Mouse (Mus musculus) midbrain, embryonic 13.5 days (tissue): ENCODE results near the gene Arntl. TPM values are rescaled to one million over a fixed set of nuclear protein-coding genes. Genes with fewer than 3 reads are reported as not detected.

Experiments
- ATAC-seq: fragments of 200-750 bp; cut with Nextera tagmentation; 2 replicates; pipeline ENCODE4 v1.8.0; 2017; ENCODE audit warnings: mild to moderate bottlenecking, moderate TSS enrichment, moderate library complexity
- H3K27ac ChIP-seq: fragments of 300-500 bp; sonication (generic); 2 replicates; pipeline ENCODE4 v1.5.1; 2015; ENCODE audit warnings: inconsistent platforms, mild to moderate bottlenecking, moderate library complexity
- H3K27me3 ChIP-seq: fragments of 300-500 bp; sonication (generic); 2 replicates; pipeline ENCODE4 v1.6.1; 2015; ENCODE audit warnings: mild to moderate bottlenecking, inconsistent platforms
- H3K36me3 ChIP-seq: fragments of 300-500 bp; sonication (generic); 2 replicates; pipeline ENCODE4 v1.6.1; 2015; ENCODE audit warnings: mild to moderate bottlenecking, inconsistent platforms
- H3K4me1 ChIP-seq: fragments of 300-500 bp; sonication (generic); replicated peaks from 2 replicates; pipeline ENCODE4 v1.6.1; 2015; ENCODE audit warnings: inconsistent platforms
- H3K4me2 ChIP-seq: fragments of 300-500 bp; sonication (generic); replicated peaks from 2 replicates; pipeline ENCODE4 v1.6.1; 2015; ENCODE audit warnings: moderate library complexity, mild to moderate bottlenecking, inconsistent platforms
- H3K4me3 ChIP-seq: fragments of 300-500 bp; sonication (generic); replicated peaks from 2 replicates; pipeline ENCODE4 v1.5.1; 2015; ENCODE audit warnings: mild to moderate bottlenecking, inconsistent platforms
- H3K9ac ChIP-seq: fragments of 300-500 bp; sonication (generic); replicated peaks from 2 replicates; pipeline ENCODE4 v1.6.1; 2015; ENCODE audit warnings: mild to moderate bottlenecking, inconsistent platforms
- H3K9me3 ChIP-seq: fragments of 300-500 bp; sonication (generic); 2 replicates; pipeline ENCODE4 v1.6.1; 2016; ENCODE audit warnings: mild to moderate bottlenecking, inconsistent platforms
- WGBS: fragments of 180-500 bp; shearing (Covaris S2); methylation state at CpG from one replicate; pipeline ENCODE4 v1.1.7; 2015; 5-methylcytosine and 5-hydroxymethylcytosine counted together
- polyA plus RNA-seq: library from polyadenylated mRNA; unstranded; fragments of >200 nt; fragmentation: Nextera tagmentation; extraction: Ambion mirVana; gene quantifications from 2 replicates; pipeline ENCODE4 v1.2.1, GENCODE M21; 2015

Arntl gene
- polyA plus RNA-seq, 1 experiment from 2014 or later, result 9.4 TPM

GRCm38 (mm10) chr7:113278493-113278892 lies 71.2 kb downstream of the Arntl start:
- no peak for ATAC-seq
- Histone ChIP-seq H3K27me3 (no peaks in the 10 kb centered on the region), H3K9me3 (no peaks in the 10 kb centered on the region), H3K4me3 (no peak overlapping the region), H3K27ac (no peak overlapping the region), H3K4me1 (no peaks in the 10 kb centered on the region), H3K9ac (no peak overlapping the region), H3K4me2 (no peak overlapping the region), H3K36me3 (peaks cover 6% of the 10 kb centered on the region)
- 82% methylated on average over 3 of the region's 4 CpGs for WGBS

- H3K4me1 ChIP-seq, result no peaks in the 10 kb centered on the region
- no peak overlapping the region for H3K4me2 ChIP-seq
- no peak for ATAC-seq
Measured at GRCm38 (mm10) chr7:113279246-113279645, 72.0 kb downstream of the Arntl start.

GRCm38 (mm10) chr7:113285405-113285804 lies 78.1 kb downstream of the Arntl start:
- H3K27ac ChIP-seq, result no peak overlapping the region
- H3K4me1 ChIP-seq, result no peaks in the 10 kb centered on the region
- H3K27me3 ChIP-seq, result no peaks in the 10 kb centered on the region
- H3K4me3 ChIP-seq, result no peak overlapping the region
- 85% methylated on average over 2 of the region's 2 CpGs for WGBS
- H3K36me3 ChIP-seq, result peaks cover 15% of the 10 kb centered on the region
- H3K9me3 ChIP-seq, result no peaks in the 10 kb centered on the region
- H3K9ac ChIP-seq, result no peak overlapping the region
- no peak overlapping the region for H3K4me2 ChIP-seq
- no peak for ATAC-seq

More at GRCm38 (mm10) chr7:113279246-113279645, 72.0 kb downstream of the Arntl start:
- Histone ChIP-seq H3K4me3 (no peak overlapping the region), H3K9me3 (no peaks in the 10 kb centered on the region), H3K9ac (no peak overlapping the region), H3K27me3 (no peaks in the 10 kb centered on the region), H3K27ac (no peak overlapping the region), H3K36me3 (peaks cover 10% of the 10 kb centered on the region)
- WGBS, result 77% methylated on average over 2 of the region's 2 CpGs

GRCm38 (mm10) chr7:113289211-113289610 lies 81.9 kb downstream of the Arntl start:
- Histone ChIP-seq H3K9ac (no peak overlapping the region), H3K9me3 (no peaks in the 10 kb centered on the region), H3K4me1 (no peaks in the 10 kb centered on the region), H3K27ac (no peak overlapping the region), H3K36me3 (peaks cover 7% of the 10 kb centered on the region; the same call in 1 of the 2 replicates), H3K27me3 (no peaks in the 10 kb centered on the region), H3K4me3 (no peak overlapping the region), H3K4me2 (no peak overlapping the region)
- WGBS, result 95% methylated on average over 1 of the region's 1 CpGs
- ATAC-seq, result no peak

- Histone ChIP-seq H3K9me3 (no peaks in the 10 kb centered on the region), H3K36me3 (peaks cover 7% of the 10 kb centered on the region; the same call in 1 of the 2 replicates), H3K9ac (no peak overlapping the region), H3K4me1 (peaks cover 11% of the 10 kb centered on the region), H3K4me2 (no peak overlapping the region), H3K4me3 (no peak overlapping the region), H3K27ac (no peak overlapping the region), H3K27me3 (no peaks in the 10 kb centered on the region)
- WGBS, result 81% methylated on average over 5 of the region's 5 CpGs
- ATAC-seq, result no peak
Measured at GRCm38 (mm10) chr7:113291741-113292140, 84.5 kb downstream of the Arntl start.

- 83% methylated on average over 4 of the region's 4 CpGs for WGBS
- Histone ChIP-seq H3K4me2 (no peak overlapping the region), H3K9me3 (no peaks in the 10 kb centered on the region), H3K4me3 (no peak overlapping the region), H3K27ac (no peak overlapping the region), H3K4me1 (peaks cover 14% of the 10 kb centered on the region), H3K27me3 (no peaks in the 10 kb centered on the region), H3K36me3 (peaks cover 7% of the 10 kb centered on the region; the same call in 1 of the 2 replicates), H3K9ac (no peak overlapping the region)
- no peak for ATAC-seq
Measured at GRCm38 (mm10) chr7:113292193-113292592, 84.9 kb downstream of the Arntl start.

GRCm38 (mm10) chr7:113294598-113294997 lies 87.3 kb downstream of the Arntl start:
- Histone ChIP-seq H3K4me2 (no peak overlapping the region), H3K27me3 (no peaks in the 10 kb centered on the region), H3K27ac (no peak overlapping the region), H3K4me1 (peaks cover 15% of the 10 kb centered on the region), H3K4me3 (no peak overlapping the region), H3K9me3 (0 out of 2 replicates have a peak, but pooled peaks cover 2% of the 10 kb centered on the region), H3K9ac (no peak overlapping the region), H3K36me3 (peaks cover 10% of the 10 kb centered on the region; the same call in 1 of the 2 replicates)
- WGBS, result 91% methylated on average over 6 of the region's 6 CpGs
- ATAC-seq, result no peak

- H3K27me3 ChIP-seq, result no peaks in the 10 kb centered on the region
- H3K36me3 ChIP-seq, result peaks cover 10% of the 10 kb centered on the region; the same call in 1 of the 2 replicates
- H3K9ac ChIP-seq, result 0 out of 2 replicates have a peak overlapping the region, but pooled peaks have one; percentile 16
- H3K4me3 ChIP-seq, result no peak overlapping the region
- H3K4me2 ChIP-seq, result 0 out of 2 replicates have a peak overlapping the region, but pooled peaks have one; percentile 7
- peak; percentile 17; the same call in 1 of the 2 replicates for ATAC-seq
- WGBS, result 40% methylated on average over 17 of the region's 17 CpGs
- peaks cover 15% of the 10 kb centered on the region for H3K4me1 ChIP-seq
- 0 out of 2 replicates have a peak, but pooled peaks cover 2% of the 10 kb centered on the region for H3K9me3 ChIP-seq
- 0 out of 2 replicates have a peak overlapping the region, but pooled peaks have one; percentile 19 for H3K27ac ChIP-seq
Measured at GRCm38 (mm10) chr7:113295077-113295890, 88.0 kb downstream of the Arntl start.

GRCm38 (mm10) chr7:113297813-113298212 lies 90.5 kb downstream of the Arntl start:
- ATAC-seq, result no peak
- Histone ChIP-seq H3K9me3 (0 out of 2 replicates have a peak, but pooled peaks cover 2% of the 10 kb centered on the region), H3K36me3 (peaks cover 8% of the 10 kb centered on the region; the same call in 1 of the 2 replicates), H3K27ac (no peak overlapping the region), H3K4me2 (no peak overlapping the region), H3K4me3 (no peak overlapping the region), H3K4me1 (peaks cover 15% of the 10 kb centered on the region), H3K9ac (no peak overlapping the region), H3K27me3 (no peaks in the 10 kb centered on the region)
- 90% methylated on average over 4 of the region's 4 CpGs for WGBS

- no peaks in the 10 kb centered on the region for H3K27me3 ChIP-seq
- no peak overlapping the region for H3K27ac ChIP-seq
- peaks cover 12% of the 10 kb centered on the region; the same call in 1 of the 2 replicates for H3K36me3 ChIP-seq
- no peak for ATAC-seq
- H3K4me1 ChIP-seq, result 0 out of 2 replicates have a peak, but pooled peaks cover 9% of the 10 kb centered on the region
- no peak overlapping the region for H3K4me2 ChIP-seq
- H3K9me3 ChIP-seq, result no peaks in the 10 kb centered on the region
- no peak overlapping the region for H3K9ac ChIP-seq
- WGBS, result 52% methylated on average over 3 of the region's 3 CpGs
- H3K4me3 ChIP-seq, result no peak overlapping the region
Measured at GRCm38 (mm10) chr7:113310136-113310535, 102.9 kb downstream of the Arntl start.

- 22% methylated on average over 2 of the region's 2 CpGs for WGBS
- Histone ChIP-seq H3K36me3 (peaks cover 13% of the 10 kb centered on the region), H3K4me3 (no peak overlapping the region), H3K27ac (no peak overlapping the region), H3K4me2 (no peak overlapping the region), H3K9me3 (no peaks in the 10 kb centered on the region), H3K9ac (no peak overlapping the region), H3K4me1 (0 out of 2 replicates have a peak, but pooled peaks cover 9% of the 10 kb centered on the region), H3K27me3 (no peaks in the 10 kb centered on the region)
- peak; percentile 34; the same call in 1 of the 2 replicates for ATAC-seq
Measured at GRCm38 (mm10) chr7:113311784-113312183, 104.5 kb downstream of the Arntl start.

GRCm38 (mm10) chr7:113320128-113320527 lies 112.9 kb downstream of the Arntl start:
- Histone ChIP-seq H3K4me2 (no peak overlapping the region), H3K4me1 (no peaks in the 10 kb centered on the region), H3K36me3 (peaks cover 19% of the 10 kb centered on the region), H3K9ac (no peak overlapping the region), H3K4me3 (no peak overlapping the region), H3K27me3 (no peaks in the 10 kb centered on the region), H3K27ac (no peak overlapping the region), H3K9me3 (no peaks in the 10 kb centered on the region)
- ATAC-seq, result no peak
- WGBS, result 83% methylated on average over 1 of the region's 1 CpGs
